Mouse (Mus musculus) midbrain, embryonic 14.5 days (tissue): ENCODE measurements around the gene Itgal. TPM values are rescaled to one million over a fixed set of nuclear protein-coding genes. Genes with fewer than 3 reads are reported as not detected.
A peak's percentile ranks its signal among the peaks of the same experiment; 100 is the strongest.

ENCODE experiments used
- ATAC-seq: fragments of 200-750 bp; cut with Nextera tagmentation; 2 replicates; pipeline ENCODE4 v1.8.0; 2017; ENCODE audit warnings: moderate number of reproducible peaks, moderate library complexity; ENCODE audit not compliant: low FRiP score, low TSS enrichment
- DNase-seq: peaks from one replicate; pipeline ENCODE4 v3.0.0-alpha.2; 2015
- H3K27ac ChIP-seq: fragments of 300-500 bp; sonication (generic); replicated peaks from 2 replicates; pipeline ENCODE4 v1.5.1; 2014; ENCODE audit warnings: mild to moderate bottlenecking, low read depth, low read length, moderate library complexity
- H3K27me3 ChIP-seq: fragments of 300-500 bp; sonication (generic); 2 replicates; pipeline ENCODE4 v1.6.1; 2014; ENCODE audit warnings: low read length, control low read depth, mixed read lengths; ENCODE audit not compliant: control insufficient read depth, insufficient read depth
- H3K36me3 ChIP-seq: fragments of 300-500 bp; sonication (generic); 2 replicates; pipeline ENCODE4 v1.6.1; 2014; ENCODE audit warnings: low read length, control low read depth; ENCODE audit not compliant: control insufficient read depth, insufficient read depth
- H3K4me1 ChIP-seq: fragments of 300-500 bp; sonication (generic); 2 replicates; pipeline ENCODE4 v1.6.1; 2014; ENCODE audit warnings: mild to moderate bottlenecking, antibody characterized with exemption, low read length, control low read depth; ENCODE audit not compliant: control insufficient read depth, insufficient read depth
- H3K4me2 ChIP-seq: fragments of 300-500 bp; sonication (generic); 2 replicates; pipeline ENCODE4 v1.6.1; 2014; ENCODE audit warnings: mild to moderate bottlenecking, low read length, moderate library complexity
- H3K4me3 ChIP-seq: fragments of 300-500 bp; sonication (generic); replicated peaks from 2 replicates; pipeline ENCODE4 v1.5.1; 2014; ENCODE audit warnings: low read depth, low read length
- H3K9ac ChIP-seq: fragments of 300-500 bp; sonication (generic); replicated peaks from 2 replicates; pipeline ENCODE4 v1.6.1; 2014; ENCODE audit warnings: mild to moderate bottlenecking, low read length, moderate library complexity
- H3K9me3 ChIP-seq: fragments of 300-500 bp; sonication (generic); 2 replicates; pipeline ENCODE4 v1.6.1; 2016; ENCODE audit warnings: low read length, control low read depth, mixed read lengths; ENCODE audit not compliant: control insufficient read depth
- WGBS: fragments of 180-500 bp; shearing (Covaris S2); extraction: QIAGEN DNeasy Blood & Tissue Kit; methylation state at CpG from one replicate; pipeline ENCODE4 v1.1.7; 2014; 5-methylcytosine and 5-hydroxymethylcytosine counted together
- polyA plus RNA-seq: library from polyadenylated mRNA; unstranded; fragments of >200 nt; fragmentation: Nextera tagmentation; extraction: Ambion mirVana; gene quantifications from 2 replicates; pipeline ENCODE4 v1.2.1, GENCODE M21; 2014

Gene Itgal
- polyA plus RNA-seq, 1 experiment from 2014 or later, result 0.39 TPM

GRCm38 (mm10) chr7:127273118-127273923 is 22.7 kb upstream of the Itgal start:
- Histone ChIP-seq H3K9ac (peak overlapping the region; percentile 92), H3K4me2 (peak overlapping the region; percentile 89), H3K4me3 (peak overlapping the region; percentile 91), H3K36me3 (peaks cover 18% of the 10 kb centered on the region), H3K9me3 (peaks cover 4% of the 10 kb centered on the region; the same call in 1 of the 2 replicates), H3K4me1 (peaks cover 11% of the 10 kb centered on the region), H3K27me3 (no peaks in the 10 kb centered on the region), H3K27ac (peak overlapping the region; percentile 88)
- ATAC-seq (peak; percentile 58; the same call in 1 of the 2 replicates), DNase-seq (peak; percentile 50)
- WGBS, result 15% methylated on average over 50 of the region's 50 CpGs

DNA sequence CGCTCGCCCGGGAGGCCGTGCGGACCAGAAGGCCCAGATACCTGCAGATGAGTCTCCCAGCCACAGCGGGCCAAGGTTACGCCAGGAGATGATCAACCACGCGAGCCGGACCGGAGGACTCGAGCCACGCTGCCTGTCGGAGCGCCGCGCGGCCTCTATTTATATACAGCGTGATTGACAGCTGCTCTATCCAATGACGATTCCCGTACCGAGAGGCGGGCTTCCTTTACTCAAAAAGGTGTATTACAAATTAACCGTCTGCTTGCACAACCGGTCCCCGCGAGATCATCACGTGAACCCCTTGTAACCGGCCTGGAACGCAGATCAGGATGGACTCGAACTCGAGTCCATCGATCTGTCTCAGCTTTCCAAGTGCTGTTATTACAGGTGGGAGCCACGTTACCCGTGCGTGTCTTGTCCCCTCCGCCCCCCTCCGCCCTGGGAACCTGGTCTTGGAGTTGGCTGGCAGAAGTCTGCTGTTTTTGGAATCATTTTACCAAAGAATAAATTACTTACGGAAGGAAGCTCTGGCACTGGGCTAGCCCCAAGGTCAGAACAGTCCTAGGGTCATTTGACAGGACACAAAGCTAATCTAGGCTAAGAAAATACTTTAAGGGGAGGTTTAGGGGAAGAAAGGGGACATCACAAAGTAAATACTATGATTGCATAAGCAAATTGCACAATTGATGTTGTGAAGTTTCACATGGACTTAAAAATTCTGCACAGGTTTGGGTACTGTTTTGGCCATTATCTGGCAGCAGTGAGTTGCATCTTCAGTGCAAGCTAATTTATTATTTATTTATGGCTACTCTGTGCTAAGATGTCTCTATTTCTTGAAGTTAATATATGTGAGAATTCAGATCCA is 21.9 kb upstream of the Itgal start, which contains the start of gene Sephs2:
Gene Sephs2 (minus strand): TSS at position 131 of the 865 bp plus-strand sequence.
- Histone ChIP-seq H3K4me3 (peak within 1 kb of the TSS; percentile 91), H3K36me3 (peaks cover 16% of the 10 kb centered on the region), H3K4me2 (peak within 1 kb of the TSS; percentile 89), H3K9me3 (no peaks in the 10 kb centered on the region), H3K27ac (peak within 1 kb of the TSS; percentile 88), H3K4me1 (peaks cover 11% of the 10 kb centered on the region), H3K27me3 (no peaks in the 10 kb centered on the region), H3K9ac (peak within 1 kb of the TSS; percentile 92)
- WGBS, result 2% methylated on average over 39 of the region's 39 CpGs
- ATAC-seq, result peak; percentile 89
- peak; percentile 97 for DNase-seq

DNA sequence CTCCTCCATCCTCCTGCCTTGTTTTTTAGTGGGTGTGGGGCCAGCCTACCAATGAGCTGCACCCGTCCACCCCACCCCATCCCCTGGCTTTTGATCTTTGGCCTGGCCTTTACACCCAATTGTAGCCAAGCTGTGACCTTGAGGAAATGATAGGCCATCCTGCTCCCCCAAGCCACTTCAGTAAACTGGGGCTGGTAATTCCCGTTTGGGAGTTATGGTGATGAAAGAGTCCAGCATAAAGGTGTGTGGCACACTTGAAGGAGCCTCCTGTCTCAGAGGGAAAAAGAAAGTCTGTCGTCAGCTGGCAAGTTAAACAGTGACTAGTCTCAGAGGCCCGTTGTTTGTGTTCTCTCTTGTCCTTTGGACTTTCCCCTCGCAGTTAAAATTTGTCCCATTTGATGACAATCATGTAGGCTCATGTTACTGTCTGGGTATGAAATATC is 19.5 kb upstream of the Itgal start:
- Histone ChIP-seq H3K27ac (no peak overlapping the region), H3K4me3 (no peak overlapping the region), H3K9ac (no peak overlapping the region), H3K4me1 (peaks cover 11% of the 10 kb centered on the region), H3K36me3 (peaks cover 3% of the 10 kb centered on the region), H3K9me3 (no peaks in the 10 kb centered on the region), H3K27me3 (no peaks in the 10 kb centered on the region), H3K4me2 (no peak overlapping the region)
- 74% methylated on average over 5 of the region's 5 CpGs for WGBS
- ATAC-seq, result no peak
- no peak for DNase-seq

DNA sequence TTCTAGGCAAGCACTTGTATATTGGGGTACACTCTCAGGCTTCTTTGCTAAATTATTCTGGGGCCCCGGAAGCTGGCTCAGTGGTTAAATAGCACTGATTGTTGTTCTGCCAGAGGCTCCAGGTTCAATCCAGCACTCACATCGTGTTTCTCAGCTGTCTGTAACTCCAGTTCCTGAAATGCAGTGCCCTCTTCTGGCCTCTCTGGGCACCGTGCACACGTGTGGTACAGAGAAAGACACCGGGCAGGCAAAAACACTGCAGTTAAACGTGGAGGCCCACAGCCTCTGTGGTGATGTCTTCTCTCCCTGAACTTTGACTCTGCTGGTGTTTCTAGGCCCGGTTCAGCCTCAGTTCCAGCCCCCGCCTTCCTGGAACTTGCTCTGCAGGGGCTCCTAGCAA is 17.7 kb upstream of the Itgal start:
- no peaks in the 10 kb centered on the region; the same call in 1 of the 2 replicates for H3K4me1 ChIP-seq
- H3K36me3 ChIP-seq, result no peaks in the 10 kb centered on the region
- H3K4me3 ChIP-seq, result no peak overlapping the region
- ATAC-seq (no peak), DNase-seq (peak; percentile 61)
- WGBS, result 15% methylated on average over 8 of the region's 8 CpGs
- no peak overlapping the region for H3K4me2 ChIP-seq
- no peaks in the 10 kb centered on the region for H3K27me3 ChIP-seq
- no peak overlapping the region for H3K9ac ChIP-seq
- H3K9me3 ChIP-seq, result no peaks in the 10 kb centered on the region
- no peak overlapping the region for H3K27ac ChIP-seq

GRCm38 (mm10) chr7:127280092-127280491 is 16.0 kb upstream of the Itgal start:
- WGBS, result 81% methylated on average over 3 of the region's 3 CpGs

GRCm38 (mm10) chr7:127281114-127281513 is 14.9 kb upstream of the Itgal start:
- Histone ChIP-seq H3K9ac (no peak overlapping the region), H3K9me3 (no peaks in the 10 kb centered on the region), H3K4me1 (no peaks in the 10 kb centered on the region), H3K4me2 (no peak overlapping the region), H3K27ac (no peak overlapping the region), H3K36me3 (no peaks in the 10 kb centered on the region), H3K4me3 (no peak overlapping the region), H3K27me3 (no peaks in the 10 kb centered on the region)
- 78% methylated on average over 4 of the region's 4 CpGs for WGBS
- DNase-seq, result no peak
- ATAC-seq, result no peak

More at GRCm38 (mm10) chr7:127280092-127280491, 16.0 kb upstream of the Itgal start:
- Histone ChIP-seq H3K4me3 (no peak overlapping the region), H3K4me1 (no peaks in the 10 kb centered on the region), H3K27ac (no peak overlapping the region), H3K36me3 (no peaks in the 10 kb centered on the region), H3K4me2 (no peak overlapping the region), H3K27me3 (no peaks in the 10 kb centered on the region), H3K9me3 (no peaks in the 10 kb centered on the region), H3K9ac (no peak overlapping the region)
- no peak for DNase-seq
- ATAC-seq, result no peak

- DNase-seq (no peak), ATAC-seq (no peak)
- no peak overlapping the region for H3K4me3 ChIP-seq
- no peak overlapping the region for H3K27ac ChIP-seq
- no peaks in the 10 kb centered on the region for H3K27me3 ChIP-seq
- H3K4me2 ChIP-seq, result no peak overlapping the region
- 86% methylated on average over 2 of the region's 2 CpGs for WGBS
- H3K9ac ChIP-seq, result no peak overlapping the region
- H3K9me3 ChIP-seq, result no peaks in the 10 kb centered on the region
- H3K36me3 ChIP-seq, result no peaks in the 10 kb centered on the region
- H3K4me1 ChIP-seq, result no peaks in the 10 kb centered on the region
These were observed 13.9 kb upstream of the Itgal start for GRCm38 (mm10) chr7:127282190-127282589.

GRCm38 (mm10) chr7:127285154-127285553 is 10.9 kb upstream of the Itgal start:
- ATAC-seq, result no peak
- 77% methylated on average over 10 of the region's 10 CpGs for WGBS
- Histone ChIP-seq H3K4me3 (no peak overlapping the region), H3K9me3 (0 out of 2 replicates have a peak, but pooled peaks cover 3% of the 10 kb centered on the region), H3K27ac (no peak overlapping the region), H3K27me3 (no peaks in the 10 kb centered on the region), H3K9ac (no peak overlapping the region), H3K4me1 (no peaks in the 10 kb centered on the region), H3K4me2 (no peak overlapping the region), H3K36me3 (no peaks in the 10 kb centered on the region)
- no peak for DNase-seq
